Mouse (Mus musculus) erythroblast, embryonic 14.5 days (primary cell): Measurements from ENCODE around the gene Rab4a.
"Not testable (repeated sequence)": the region's sequence is repeated elsewhere in the genome, so short reads cannot be mapped to it uniquely, and the experiment has no call there.

Experiments used
- GATA1 ChIP-seq: IDR thresholded peaks from 2 replicates; pipeline ENCODE4 v1.6.1; 2012; ENCODE audit warnings: low read length, inconsistent platforms, mixed read lengths
- TAL1 ChIP-seq: IDR thresholded peaks from 3 replicates; pipeline ENCODE4 v1.6.1; 2012; ENCODE audit warnings: low read length, inconsistent platforms, mixed read lengths

GRCm38 (mm10) chr8:123809342-123809741 lies 3.6 kb downstream of the Rab4a start:
- not testable (repeated sequence) for TF ChIP-seq GATA1, TAL1
